Mouse (Mus musculus) adrenal gland, adult (tissue): ENCODE results near the gene Gm10778.

ENCODE experiments used
- DNase-seq, 2 experiments: peaks; one replicate each; pipeline ENCODE4 v3.0.0; 2022 to 2023; ENCODE audit warnings: low spot score in 1 of 2; ENCODE audit not compliant: inconsistent age in 2 of 2

The Gm10778 gene

DNA sequence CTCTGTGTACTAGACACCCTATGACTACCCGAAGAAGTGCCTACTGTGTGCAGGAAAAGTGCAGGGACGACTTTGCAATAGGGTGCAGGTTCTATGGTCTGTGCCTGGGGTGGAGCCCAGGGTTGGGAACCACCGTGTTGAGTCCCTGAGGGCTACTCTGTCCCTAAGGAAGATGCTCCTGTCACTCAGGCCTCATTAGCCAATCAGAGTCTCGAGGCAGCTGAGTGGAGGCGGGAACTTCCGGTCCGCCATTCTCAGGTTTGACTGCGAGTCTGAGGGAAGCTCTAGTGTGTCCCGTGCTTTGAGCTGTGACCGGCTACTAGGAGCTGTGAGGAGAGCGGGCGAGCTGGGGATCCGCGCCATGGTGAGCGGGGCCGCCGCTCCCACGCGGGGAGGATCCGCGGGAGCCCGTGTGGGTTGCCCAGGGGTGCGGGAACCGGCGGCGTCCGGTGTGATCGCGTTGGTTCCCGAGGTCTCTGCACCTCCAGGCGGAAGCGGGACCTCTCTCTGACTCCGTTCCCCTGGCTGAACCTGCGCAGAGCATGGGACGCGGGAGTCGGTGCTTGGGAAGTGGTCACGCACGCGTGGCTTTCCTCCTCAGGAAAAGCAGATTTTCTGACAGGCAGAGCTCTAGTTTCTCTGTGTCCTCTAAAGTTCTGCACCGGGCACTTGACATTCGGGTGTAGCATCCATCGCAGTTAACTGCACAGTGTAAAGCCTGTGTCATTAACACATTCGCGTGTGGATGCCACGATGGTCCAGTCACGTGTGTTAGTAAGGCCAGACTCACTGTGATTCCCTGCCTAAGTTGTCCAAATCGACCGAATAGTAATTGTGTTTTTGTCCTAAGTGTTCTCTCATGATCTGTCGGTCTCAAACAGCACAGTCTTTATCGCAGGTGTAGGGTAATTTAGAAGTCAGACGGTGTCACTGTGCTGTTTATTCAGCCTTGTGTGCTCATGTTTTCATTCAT, at the start of gene Gm10778:
TSS of gene Gm10778 (plus strand) at position 257 of the 973 bp plus-strand sequence.
- peak; percentile 87 to 97 for DNase-seq

DNA sequence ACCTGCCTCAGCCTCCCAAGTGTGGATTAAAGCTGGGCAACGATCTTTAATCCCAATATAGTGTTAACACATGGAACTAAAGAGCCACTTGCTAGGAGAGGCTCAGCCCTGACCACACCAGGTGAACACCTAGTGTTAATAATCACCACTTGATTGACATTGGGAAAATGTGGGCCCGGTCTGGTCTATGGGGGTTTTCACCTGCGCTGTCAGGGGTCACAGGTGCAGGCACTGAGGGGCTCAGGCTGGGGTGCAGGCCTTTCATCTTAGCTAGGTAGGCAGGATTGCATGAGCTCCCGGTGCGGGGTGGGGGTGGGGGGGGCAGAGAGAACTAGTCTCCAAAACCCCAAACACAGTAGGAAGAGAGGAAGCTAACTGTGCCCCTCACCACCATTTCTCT, 49.2 kb upstream of the Gm10778 start:
- no peak for DNase-seq

DNA sequence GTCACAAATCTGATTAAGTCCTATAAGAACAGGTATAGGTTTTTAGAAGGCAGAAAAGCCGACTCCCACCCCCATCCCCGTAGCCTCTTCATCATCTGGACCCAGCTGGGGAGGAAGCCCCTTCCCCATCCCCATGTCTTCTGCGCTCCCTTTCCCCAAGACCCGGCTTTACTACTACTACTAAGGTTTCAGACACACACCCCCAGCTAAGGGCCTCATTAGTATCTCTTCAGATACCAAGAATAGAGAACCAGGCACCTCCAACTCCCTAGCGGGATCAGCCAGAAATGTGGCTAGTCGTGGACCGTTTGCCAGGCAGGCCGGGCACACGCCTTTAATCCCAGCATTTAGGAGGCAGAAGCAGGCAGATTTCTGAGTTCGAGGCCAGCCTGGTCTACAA, 48.8 kb upstream of the Gm10778 start:
- no peak for DNase-seq

DNA sequence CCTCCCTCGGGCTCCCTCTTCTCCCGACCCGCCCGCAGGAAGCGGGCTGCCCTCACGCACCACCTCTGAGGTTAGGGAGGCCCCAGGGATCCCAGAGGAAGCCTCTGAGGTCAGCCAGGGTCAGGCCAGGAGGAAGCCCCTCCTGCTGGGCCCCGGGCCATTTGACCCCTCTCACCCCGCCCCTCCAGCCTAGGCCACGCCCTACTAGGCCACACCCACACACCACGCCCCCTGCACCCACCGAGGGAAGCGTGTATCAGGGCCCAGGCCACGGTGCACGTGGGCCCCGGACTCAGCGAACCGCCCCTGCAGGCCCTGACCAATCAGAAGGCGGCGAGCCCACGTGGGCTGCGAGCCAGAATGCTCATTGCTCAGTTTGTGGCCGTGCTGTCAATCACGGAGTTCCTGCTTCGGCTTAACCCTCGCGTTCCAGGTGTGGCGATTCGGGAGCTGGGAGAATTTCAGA, 48.1 kb upstream of the Gm10778 start, which contains the start of gene Tle6:
TSS of gene Tle6 (minus strand) at position 336 of the 466 bp plus-strand sequence.
- DNase-seq, result peak; percentile 98

DNA sequence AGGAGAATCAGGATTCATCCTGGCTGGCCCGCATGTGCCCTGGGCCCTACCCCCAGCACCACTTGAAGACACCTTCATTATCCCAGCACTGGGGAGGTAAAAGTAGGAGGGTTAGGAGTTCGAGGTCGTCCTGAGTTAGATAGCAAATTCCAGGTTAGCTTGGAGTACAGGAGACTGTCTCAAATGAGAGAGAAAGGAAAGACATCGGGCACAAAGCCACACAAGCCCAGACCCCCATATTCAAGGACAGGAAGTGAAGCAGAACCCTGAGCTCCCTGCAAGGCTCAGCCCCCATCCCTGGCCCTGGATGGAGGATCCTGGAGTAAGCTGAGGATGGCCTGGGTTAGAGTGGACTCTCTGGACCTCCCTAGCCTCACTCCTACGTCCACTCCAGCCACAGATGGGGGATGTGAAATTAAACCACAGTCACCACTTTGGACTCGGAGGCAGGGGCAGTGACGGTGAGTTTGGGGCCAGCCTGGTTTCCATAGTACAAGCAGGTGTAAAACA, 47.4 kb upstream of the Gm10778 start:
- DNase-seq, result peak in 1 of 2 experiments; percentile 64

DNA sequence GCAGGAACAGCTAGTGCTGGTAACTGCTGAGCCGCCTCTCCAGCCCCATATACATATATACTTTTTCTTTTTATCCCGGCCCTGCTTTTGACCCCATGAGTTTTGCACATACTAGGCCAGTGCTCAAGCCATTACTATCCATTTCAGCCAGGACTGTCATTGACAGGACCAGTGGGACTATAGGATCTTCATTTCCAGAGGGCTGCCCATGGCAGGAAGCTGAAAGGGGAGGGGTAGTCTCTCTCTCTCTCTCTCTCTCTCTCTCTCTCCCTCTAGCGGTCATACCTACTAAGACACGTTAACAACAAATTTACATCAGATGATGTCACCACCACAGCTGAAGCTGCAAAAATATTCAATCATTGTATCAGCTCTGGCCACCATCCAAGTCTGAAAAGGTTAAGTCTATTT, 46.1 kb upstream of the Gm10778 start:
- peak; percentile 45 to 81 for DNase-seq

DNA sequence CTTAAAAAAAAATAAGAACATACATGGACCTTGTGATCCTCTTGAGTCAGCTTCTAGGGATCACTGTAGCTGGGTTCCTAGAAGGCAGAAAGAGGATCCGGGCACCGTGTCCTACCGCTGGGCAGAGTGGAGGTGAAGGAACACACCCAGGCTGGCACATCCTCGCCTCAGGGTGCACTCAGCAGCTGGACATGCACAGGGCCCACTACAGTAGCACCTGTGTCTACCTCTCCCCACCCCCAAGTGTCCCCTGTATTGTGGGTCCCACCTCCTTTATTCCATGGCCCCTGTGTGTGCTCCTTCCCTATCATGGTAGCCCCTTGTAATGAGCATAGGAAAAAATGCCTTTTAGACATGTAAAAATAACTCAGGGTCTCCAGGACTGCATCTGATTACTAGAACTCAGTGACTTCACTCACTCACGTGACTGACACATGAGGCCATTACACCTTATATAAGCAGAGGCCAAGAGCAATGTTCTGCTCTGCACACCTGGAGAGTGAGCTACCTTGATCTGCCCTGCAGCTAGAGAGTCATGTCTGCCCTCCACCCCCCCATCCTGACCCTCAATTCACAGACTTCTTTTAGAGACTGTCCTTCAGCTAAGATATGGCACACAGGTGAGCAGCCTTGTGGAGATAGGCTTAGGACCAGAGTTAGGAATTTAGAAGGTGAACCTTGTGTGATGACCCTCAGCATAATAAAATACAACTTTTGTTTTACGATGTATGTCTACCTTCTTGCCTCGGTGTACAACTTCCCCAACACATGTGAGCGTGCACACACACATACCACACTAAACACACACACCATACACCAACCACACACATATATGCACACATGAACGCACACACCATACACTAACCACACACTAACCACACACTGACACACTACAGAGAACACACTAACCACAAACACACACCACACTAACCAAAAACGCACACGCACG, 44.6 kb upstream of the Gm10778 start:
- peak; percentile 37 to 58 for DNase-seq

DNA sequence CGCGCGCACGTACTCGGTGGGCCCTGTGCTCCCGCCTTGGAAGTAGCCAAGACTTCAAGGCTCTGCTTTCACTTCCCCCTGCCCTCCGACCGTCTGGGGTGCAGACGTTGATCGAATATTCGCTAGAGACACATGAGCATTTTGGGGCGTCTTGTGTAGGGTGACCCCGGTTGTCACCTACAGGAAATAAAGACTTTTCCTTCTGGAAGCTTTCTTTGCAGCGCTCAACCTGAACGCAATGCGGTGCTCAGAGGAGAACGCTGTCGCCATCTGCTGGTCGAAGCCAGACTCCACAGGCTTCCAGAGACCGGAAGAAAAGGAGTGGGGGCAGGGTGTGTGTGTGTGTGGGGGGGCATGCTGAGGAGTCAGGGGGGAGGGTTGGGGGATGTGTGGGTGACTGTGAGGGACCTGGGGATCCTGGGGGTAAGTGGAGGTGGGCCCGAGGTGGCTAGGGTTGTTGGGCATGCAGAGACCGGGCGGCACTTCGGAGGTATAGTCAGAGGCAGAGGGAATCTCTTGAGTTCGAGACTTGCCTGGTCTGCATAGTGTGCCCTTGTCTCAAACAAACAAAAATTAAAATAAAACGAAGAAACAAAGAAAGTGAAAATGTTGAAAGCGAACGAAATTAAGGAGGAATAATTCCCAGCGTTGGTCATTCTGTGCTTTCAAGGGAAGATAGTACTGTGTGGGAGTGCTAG, 43.7 kb upstream of the Gm10778 start:
- peak; percentile 87 to 95 for DNase-seq

DNA sequence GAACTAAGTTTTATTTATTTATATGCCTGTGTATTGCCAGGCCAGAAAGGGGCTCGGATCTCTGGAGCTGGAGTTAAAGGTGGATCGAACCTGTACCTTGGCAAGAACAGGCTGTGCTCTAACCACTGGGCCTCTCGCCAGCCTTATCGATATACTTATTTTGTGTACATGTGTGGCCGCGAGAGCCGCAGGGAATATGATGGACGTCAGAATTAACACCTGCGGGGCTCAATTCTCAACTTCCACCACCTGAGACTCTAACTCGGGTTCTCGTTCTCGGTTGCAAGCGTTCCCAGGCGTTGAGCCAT, 43.2 kb upstream of the Gm10778 start:
- no peak for DNase-seq

DNA sequence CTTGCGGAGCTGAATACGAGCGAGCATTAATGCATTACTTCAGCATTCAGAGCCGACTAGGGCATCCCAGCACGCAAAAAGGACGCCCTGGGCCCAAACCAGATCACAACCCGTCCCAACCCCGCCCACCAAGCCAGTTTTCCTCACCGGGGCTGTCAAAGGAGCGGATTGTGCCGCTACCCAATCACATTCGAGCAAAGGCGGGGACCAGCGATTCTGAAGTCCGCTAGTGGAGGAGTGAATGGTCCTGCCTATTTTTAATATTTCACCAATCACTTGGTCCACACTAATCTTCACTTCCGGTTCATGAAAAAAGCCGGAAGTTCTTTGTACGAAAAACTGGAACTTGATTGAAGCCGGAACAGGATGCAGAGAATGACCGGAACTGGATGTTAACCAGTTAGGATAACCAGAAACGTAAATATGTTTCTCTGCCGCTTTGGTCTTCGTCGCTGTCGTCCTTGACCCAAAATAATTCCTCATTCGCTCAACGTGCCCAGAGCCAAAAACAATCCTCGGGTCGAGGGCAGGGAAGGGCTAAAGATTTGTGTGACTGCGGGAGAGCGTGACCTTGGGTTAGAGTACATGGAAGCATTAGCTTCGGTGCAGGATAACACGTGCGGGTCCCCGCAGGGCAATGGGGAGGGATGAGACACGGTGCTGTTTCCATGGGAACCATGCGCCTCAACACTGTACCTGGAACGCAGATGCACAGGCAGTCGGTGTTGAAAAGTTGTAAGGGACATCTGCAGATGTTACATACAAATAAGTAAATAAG, 42.7 kb upstream of the Gm10778 start, which contains the start of gene BC025920:
TSS of gene BC025920 (plus strand) at position 297 of the 778 bp plus-strand sequence.
- peak; percentile 96 to 98 for DNase-seq

DNA sequence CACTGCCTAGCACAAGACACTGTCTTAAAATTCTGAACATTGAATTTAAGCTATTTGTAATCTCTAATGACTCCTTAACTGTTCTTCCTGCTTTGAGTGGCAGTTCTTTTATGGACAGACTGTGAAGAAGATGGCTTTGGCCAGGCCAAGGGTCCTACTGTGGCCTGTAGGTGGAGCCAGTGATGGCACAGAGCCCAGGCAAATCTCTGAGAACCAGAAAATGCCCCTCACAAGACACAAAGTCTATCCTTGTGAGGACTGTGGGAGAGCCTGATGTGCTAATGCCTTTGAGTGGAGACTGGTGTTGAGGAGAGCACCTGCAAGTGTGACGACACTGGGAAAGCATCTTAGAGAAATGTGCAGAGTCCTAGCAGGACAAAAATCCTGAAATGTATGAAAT, 40.6 kb upstream of the Gm10778 start:
- no peak for DNase-seq

DNA sequence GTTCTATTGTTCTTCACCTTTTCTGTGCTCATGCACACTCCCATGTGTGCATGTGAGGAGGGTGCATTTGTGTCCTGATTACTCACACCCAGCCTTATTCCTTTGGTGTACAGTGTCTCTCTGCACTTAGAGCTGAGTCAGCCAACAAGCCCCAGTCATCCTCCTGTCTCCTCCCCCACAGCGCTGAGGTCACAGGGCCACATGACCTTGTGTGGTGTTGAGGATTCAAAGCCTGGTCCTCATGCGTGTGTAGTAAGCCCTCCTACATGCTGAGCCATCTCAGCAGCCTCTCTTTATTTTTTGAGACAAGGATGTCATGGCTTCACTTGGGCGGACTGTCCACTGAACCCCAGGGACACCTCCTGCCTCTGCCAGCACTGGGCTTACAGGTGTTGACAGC, 36.1 kb upstream of the Gm10778 start:
- peak; percentile 63 to 72 for DNase-seq

DNA sequence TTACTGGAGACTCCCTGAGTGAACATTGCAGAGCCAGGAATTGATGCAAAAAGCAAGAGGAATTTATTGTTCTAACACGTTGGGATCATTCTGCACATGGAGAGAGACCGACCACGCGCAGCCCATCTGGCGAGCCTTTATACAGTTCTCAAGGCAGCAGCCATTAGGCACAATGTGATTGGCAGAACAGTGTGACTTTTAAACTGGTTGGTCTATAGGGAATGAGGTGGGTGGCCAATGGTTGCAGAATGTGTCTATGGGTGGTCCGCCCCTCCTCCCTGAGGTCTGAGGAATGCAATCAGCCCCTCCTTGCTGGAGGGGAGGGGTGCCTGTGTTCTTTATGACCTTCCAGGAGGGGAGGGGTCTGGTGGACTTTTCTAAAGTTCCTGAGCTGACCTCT, 33.4 kb upstream of the Gm10778 start:
- DNase-seq, result no peak

DNA sequence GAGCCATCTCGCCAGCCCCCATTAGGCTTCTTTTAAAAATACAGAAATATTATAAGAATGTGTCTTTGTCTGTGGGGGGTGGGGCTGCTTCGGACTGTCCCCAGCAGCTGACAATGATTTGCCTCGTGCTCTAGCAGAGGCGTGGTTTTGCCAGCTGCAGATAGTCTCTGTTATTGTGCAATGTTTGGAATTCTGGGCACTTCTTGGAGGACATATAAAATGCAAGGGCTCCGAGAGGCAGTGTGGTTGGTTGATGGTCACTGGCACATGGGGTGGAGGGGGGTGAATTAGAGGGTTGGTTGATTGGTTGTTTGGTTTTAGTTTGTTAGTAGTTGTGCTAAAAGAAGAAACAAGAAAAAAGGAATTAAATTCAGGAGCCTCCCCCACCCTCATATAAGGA, 28.9 kb upstream of the Gm10778 start:
- DNase-seq, result no peak

DNA sequence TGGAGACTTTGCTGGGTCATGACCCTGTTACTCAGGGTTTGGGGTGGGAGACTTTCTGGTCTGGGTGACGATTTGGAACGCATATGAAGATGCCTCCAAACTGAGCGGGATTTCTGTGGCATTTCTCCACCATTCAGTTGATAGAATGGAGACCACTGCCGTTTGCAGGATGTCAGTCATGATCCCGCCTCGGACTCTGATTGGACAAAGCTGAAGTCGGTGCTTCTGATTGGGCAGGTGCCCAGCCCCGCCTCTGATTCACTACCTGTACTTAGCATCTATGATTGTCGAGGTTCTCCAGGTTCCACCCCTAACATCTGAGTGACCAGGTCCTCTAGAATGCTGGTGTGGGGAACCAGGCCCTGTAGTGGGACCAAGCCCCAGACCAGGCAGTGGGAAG, 28.1 kb upstream of the Gm10778 start:
- DNase-seq, result no peak

DNA sequence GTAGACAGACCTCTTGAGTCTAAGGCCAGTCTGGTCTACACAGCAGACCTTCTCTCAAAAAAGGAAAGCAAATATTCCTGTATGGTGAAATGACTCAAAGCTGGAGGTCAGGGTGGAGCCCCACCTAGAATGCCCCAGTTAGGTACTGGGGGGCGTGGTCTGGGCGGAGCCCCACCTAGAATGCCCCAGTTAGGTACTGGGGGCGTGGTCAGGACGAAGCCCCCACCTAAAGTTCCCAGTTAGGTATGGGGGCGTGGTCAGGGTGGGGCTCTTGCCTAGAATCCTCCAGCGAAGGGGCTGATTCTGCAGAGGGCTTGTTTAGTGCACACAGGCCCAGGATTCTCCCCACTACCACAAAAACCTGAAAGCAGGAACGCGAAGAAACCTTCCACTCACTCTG, 25.4 kb upstream of the Gm10778 start:
- DNase-seq, result no peak

DNA sequence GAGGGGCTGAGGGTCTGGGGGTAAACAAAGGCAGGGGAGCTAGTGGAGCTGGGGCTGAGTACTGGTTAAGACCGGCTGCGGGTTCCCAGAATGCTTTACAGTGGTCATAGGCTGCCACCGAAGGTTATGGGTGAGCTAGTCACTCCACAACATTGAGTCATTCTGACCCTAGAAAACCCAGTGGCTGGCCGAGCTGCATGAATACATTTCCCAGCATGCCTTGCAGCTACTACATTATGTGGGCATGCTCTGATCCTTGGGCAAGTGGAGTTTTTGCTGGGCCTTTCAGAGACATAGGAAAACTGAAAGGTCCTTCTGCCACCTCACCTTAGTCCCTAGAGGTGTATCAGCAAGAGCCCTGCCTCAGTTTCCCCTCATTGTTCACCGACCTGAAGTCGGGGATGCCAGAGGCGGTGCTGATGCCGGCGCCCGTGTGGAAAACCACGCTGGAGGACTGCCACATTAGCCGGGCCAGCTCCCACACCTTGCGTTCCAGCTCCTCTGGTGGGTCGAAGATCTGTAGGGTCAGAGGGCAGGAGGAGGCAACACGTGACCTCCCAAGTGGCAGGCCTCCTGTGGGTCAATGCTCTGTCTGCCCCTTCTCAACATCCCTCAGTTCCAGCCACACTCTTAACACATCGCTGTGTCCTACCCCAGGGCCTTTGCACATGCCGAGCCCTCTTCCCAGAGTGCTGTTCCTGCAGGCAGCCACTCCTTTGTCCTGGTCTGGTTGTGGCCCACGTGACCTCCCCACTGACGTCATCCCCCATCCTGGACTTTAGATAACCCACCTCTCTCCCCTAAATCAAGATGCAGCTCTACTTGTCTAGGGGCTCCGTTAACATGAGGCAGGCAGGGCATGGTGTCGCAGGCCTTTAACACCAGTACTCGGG, 22.5 kb upstream of the Gm10778 start:
- DNase-seq, result peak; percentile 50 to 75

DNA sequence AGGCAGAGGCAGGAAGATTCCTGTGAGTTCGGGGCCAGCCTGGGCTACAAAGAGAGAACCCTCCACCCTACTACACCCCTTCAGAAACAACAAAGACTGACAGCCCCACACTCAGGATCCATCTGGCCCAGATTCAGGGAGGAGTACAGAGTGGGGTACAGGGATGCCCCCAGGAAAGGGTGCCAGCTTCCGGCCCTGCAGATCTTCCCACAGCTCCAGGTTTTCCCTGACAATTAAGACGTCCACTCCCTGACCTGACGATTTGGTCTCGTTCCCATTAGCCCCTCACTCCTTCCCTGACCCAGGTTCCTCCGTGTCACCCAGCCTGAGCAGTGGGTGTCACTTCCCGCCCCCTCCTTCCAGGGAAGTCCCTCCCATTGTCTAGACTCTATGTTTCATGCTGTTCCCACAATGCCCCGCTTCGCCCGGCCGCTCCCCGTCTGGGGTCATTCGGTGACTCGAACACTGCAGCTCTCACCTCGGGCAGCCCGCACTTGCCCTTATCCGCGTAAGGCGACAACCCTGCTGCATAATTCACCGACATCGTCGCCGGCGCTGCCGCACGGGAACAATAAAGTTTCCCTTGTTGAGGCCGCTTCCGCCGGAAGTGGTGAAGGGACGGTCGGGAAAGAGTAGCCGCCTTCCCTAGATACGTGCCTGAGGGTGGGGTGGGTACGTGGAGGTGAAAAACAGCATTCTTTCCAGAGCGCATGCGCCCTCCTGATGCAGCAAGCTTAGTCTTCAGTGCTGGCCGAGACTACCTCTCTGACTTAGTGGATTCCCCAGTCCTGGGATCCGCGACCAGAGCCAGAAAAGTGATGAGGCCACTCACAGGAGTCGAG, 21.6 kb upstream of the Gm10778 start, which contains the start of gene Sirt6:
TSS of gene Sirt6 (minus strand) at position 804 of the 842 bp plus-strand sequence.
- DNase-seq, result peak; percentile 95 to 98
